Mouse (Mus musculus) heart, postnatal 0 days (tissue): ENCODE measurements around the gene Sh3bgrl2.

Experiments
- CTCF ChIP-seq: IDR thresholded peaks from 2 replicates; pipeline ENCODE4 v1.5.1; 2016; ENCODE audit warnings: antibody characterized with exemption, control low read depth, low read depth
- EP300 ChIP-seq: IDR thresholded peaks from 2 replicates; pipeline ENCODE4 v1.6.1; 2016; ENCODE audit warnings: antibody characterized with exemption, low read depth

DNA sequence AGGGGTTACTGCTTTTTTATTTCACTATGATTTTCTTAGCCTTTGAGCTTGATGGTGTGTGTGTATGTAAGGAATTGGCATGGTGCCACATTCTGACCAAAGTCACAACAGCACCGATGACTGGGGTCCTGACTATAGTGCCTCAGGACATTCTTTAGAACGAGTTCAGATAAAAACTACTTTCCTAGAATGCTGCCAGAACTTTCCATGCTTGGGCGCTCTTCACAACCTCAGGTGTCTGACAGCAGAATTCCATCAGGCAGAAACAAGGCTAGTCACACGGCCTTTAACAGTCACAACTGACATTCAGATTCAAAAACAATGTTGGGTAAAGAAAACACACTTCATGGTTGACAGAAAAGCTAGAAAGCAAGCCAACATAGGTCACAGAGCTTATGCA lies 95.0 kb downstream of the Sh3bgrl2 start:
- TF ChIP-seq CTCF (no peak), EP300 (no peak)
